Mouse (Mus musculus) gastrocnemius, adult 2 months (tissue): ENCODE data around the gene Fer1l5. TPM values are rescaled to one million over a fixed set of nuclear protein-coding genes. Genes with fewer than 3 reads are reported as not detected.

ENCODE experiments used
- DNase-seq: peaks from one replicate; pipeline ENCODE4 v3.0.0; 2022
- H3K27ac ChIP-seq: fragments of 200-600 bp; 2 replicates; pipeline ENCODE4 v1.8.1; 2022; ENCODE audit warnings: mild to moderate bottlenecking
- H3K4me3 ChIP-seq: fragments of 200-600 bp; 2 replicates; pipeline ENCODE4 v1.8.1; 2022; ENCODE audit warnings: mild to moderate bottlenecking, moderate library complexity
- CTCF ChIP-seq: fragments of 200-600 bp; IDR thresholded peaks from 2 replicates; pipeline ENCODE4 v1.8.1; 2022; ENCODE audit warnings: antibody characterized with exemption, mild to moderate bottlenecking, moderate library complexity
- intact Hi-C: fragments of 180-260 bp; cut with DNase I; formaldehyde crosslinking; loops from one replicate; pipeline ENCODE4 v1.15.1; 2025
- total RNA-seq, 2 experiments: library from RNA; stranded (reverse); gene quantifications; 2 replicates each; pipeline ENCODE4 v1.2.3; 2021

Gene Fer1l5
- total RNA-seq, 2 experiments from 2014 or later: not detected

DNA sequence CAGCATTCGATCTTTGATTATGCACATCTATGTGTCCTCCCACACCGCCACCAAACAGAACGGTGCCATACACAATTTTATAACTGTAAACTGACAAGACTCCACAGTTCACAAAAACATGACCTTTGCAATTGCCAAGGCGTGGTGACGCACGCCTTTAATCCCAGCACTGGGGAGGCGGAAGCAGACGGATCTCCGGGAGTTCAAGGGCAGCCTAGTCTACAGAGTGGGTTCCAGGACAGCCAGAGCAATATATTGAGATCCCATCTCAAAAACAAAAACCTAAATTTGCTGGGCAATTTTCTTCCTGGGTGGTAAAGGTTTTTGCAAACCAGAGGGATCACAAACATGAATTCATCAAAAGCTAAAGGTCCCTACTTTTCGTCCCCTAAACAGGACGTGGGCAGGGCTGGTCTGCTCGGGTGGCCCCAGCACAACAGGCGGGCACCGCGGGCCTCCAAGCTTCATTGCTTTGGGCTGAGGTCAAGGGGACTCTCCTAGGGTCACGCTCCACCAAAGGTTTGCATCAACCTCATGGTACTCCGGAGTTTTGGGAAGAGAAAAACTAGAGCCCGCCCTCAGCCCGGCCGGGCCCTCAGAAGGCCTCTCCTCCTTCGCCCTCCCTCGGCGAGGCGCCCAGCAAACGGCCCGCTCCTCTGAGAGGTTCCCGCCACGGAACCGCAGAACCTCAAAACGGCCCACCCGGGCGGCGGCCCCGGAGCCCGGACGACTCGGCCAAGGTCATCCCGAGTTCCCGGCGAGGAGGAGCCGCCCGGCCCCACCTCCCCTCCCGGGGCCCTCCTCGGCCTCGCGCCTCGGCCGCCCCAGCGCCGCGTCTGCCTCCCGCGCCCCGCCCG lies 3.8 kb upstream of the Fer1l5 start:
- TF ChIP-seq CTCF: no peak
- Histone ChIP-seq H3K4me3 (peak overlapping the region; percentile 95), H3K27ac (peak overlapping the region; percentile 95)
- intact Hi-C loops: loop anchor here (5.0 kb wide), 1 partner anchor 129 kb away; no protein-coding TSS in a partner anchor
- DNase-seq: peak; percentile 88

DNA sequence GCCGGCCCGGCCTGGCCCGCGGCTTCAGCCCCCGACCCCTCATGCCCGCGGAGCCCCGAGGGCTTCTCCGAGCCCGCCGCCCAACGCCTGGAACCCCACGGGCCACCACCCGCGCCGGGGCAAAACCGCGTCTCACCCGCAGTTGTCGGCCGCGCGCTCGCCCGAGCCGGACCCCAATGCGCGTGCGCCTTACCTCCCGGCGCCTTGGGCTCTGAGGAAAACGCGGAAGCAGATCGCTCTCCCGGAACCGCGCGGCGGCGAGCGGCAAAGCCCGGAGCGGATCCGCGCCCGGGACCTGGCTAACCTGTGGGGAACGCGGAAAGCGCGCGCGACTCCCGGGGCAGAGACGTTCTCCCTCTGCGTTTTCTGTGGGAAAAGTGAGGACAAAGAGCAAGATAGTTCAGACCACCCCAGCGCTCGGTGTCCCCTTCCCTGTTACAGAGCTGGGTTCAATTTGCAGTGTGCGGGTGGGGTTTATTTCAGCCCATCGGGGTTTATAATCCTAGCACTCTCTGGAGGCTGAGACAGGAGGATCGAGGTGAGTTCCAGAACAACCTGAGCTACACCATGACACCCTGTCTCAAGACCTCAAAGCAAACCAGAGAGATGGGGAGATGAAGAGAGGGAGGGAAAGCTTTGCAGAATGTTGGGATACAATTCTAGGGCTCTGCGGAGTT lies 3.0 kb upstream of the Fer1l5 start, which contains the start of gene Kansl3:
Gene Kansl3 (minus strand): TSS at position 213 of the 677 bp plus-strand sequence.
- peak; percentile 95 for DNase-seq
- Histone ChIP-seq H3K27ac (peak within 1 kb of the TSS; percentile 95), H3K4me3 (peak within 1 kb of the TSS; percentile 95)
- intact Hi-C loops: loop anchor here (1.0 to 5.0 kb wide), 2 partner anchors 102 to 128 kb away; partner anchors contain the start of gene Cnnm4
- no peak for TF ChIP-seq CTCF

DNA sequence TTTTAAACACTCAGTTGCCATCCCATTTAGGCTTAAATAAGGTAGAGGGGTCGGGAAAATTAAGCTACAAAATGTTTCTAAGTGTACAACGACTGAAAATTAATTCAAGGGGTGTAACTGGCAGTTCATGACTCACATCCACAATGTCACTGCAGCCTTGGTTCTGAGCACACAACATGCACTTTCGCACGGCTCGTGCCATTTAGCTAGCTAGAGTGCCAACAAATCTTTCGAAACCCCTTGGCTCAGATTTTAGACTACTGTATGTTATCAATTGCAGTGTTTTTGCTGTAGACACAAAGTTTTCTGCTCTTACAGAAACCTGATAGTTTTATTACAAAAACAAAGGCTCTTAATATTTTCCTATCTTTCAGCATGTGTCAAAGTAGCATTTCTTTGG lies 1.2 kb upstream of the Fer1l5 start:
- no peak overlapping the region for H3K27ac ChIP-seq
- TF ChIP-seq CTCF: no peak
- intact Hi-C loops: no loop called here
- DNase-seq: no peak
- no peak overlapping the region for H3K4me3 ChIP-seq

DNA sequence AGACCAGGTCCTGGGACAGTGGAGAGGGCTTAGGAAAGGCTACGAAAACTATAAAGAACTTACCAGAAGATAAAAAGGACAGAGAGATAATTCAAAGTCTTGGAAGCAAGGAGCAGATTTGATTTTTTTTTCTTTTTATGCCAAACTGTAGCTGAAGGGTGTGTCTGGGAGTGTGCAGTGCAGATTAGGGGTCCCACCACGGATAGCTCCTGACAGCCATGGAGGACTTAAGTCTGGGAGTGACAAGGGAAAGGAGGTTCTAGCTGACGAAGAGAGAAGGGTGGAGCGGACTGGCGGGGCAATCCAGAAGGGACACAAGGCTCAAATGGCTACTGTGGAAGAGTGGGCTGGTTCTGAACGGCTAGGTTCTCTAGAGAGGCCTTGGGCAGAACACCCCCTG lies 6.8 kb downstream of the Fer1l5 start:
- Histone ChIP-seq H3K4me3 (no peak overlapping the region), H3K27ac (no peak overlapping the region)
- TF ChIP-seq CTCF: no peak
- intact Hi-C loops: no loop called here
- no peak for DNase-seq

DNA sequence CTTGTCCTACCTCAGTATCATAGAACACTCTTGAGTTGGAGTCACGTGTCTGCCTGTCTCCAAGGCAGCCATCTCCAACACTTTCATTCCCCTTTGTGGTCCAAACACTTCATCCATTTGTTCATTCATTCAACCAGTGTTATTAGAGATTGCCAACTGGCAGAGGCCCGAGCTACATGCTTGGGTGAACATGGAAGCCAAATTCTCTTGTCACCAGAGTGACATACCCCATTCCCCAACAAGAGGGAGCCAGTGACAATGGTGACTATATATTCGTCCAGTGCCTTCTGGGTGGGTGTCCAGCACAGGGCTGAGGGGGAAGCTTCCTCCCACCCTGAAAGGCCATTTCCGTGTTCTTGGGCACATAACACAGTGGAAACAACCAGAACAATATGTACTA lies 7.5 kb downstream of the Fer1l5 start:
- TF ChIP-seq CTCF: no peak
- DNase-seq: no peak
- intact Hi-C loops: no loop called here
- H3K4me3 ChIP-seq: no peak overlapping the region
- H3K27ac ChIP-seq: no peak overlapping the region

DNA sequence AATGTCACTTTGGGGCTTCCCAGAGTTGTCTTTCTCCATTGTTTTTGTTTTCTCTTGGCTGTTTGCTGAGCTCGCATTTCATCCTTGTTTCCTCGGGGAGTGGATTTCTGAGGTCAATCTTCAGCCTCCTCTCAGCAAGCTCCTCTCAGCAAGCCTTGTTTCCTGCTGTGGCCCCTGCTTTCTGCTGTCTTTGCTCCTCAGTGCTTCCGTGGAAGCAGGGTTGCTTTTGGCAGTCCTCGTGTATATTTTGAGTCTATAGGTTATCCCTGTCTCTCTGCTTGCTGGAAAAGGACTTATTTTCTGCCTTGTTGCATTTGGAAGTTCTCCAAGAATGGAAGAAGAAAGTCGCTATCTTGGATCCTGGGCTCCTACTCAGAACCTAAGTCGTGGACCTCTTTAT lies 24.9 kb downstream of the Fer1l5 start:
- Histone ChIP-seq H3K4me3 (no peak overlapping the region), H3K27ac (no peak overlapping the region)
- no peak for TF ChIP-seq CTCF
- no peak for DNase-seq
- intact Hi-C loops: no loop called here

DNA sequence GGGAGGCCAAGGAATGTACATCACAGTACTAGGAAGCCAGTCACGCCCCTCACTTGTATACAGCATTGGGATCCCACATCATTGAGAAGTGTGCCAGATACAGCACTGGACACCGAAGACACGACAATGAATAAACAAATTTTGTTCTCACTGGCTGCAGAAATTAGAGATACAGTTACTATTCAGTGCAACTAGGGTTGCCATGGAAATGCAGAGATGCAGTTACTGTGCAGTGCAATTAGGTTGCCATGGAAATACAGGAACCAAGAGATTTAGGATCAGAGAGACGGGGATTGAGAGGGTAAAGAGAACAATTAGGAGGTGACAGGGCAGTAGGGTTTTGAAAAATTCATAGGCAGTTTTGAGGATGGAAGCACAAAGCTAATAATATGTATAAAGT lies 29.4 kb downstream of the Fer1l5 start:
- intact Hi-C loops: no loop called here
- Histone ChIP-seq H3K4me3 (no peak overlapping the region), H3K27ac (no peak overlapping the region)
- TF ChIP-seq CTCF: no peak
- no peak for DNase-seq

DNA sequence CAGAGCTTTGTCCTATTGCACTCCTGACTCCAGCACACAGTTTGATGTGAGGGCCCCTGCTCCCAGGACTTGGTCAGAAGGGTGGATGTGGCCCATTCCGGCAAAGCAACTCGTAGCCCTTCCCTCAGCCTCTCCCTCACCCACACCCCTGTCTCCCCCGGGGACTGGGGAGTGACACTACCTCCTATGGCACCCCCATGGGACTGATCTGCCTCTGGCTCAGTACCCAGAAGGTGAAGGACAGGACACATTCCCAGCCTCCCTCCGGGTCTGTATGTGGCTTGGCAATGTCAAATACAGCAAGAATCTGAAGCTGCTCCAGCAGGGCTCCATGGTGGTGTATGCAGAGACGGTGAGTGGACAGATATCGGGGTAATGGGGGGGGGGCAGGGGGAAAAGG lies 32.4 kb downstream of the Fer1l5 start:
- DNase-seq: no peak
- H3K4me3 ChIP-seq: no peak overlapping the region
- intact Hi-C loops: no loop called here
- no peak overlapping the region for H3K27ac ChIP-seq
- TF ChIP-seq CTCF: no peak

DNA sequence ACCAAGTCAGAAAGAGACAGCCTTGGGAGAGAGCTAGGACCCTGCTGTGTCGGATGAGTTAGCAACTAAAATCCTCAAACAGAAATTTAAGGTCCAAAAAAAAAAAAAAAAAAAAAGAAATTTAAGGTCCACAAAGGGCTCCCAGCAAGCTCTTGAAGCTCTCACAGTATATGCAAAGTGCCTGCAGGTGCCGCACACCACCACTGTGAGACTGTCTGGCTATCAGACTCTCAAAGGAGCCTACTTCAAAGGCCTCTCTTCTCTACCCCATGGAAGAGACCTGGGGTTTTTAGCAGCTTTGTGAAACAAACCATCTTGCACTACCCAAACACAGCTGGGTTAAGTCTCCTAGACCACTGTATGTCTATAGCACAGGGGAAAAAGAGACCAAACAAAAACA lies 57.4 kb downstream of the Fer1l5 start:
- no peak for DNase-seq
- intact Hi-C loops: no loop called here
- no peak for TF ChIP-seq CTCF
- H3K4me3 ChIP-seq: no peak overlapping the region
- no peak overlapping the region for H3K27ac ChIP-seq

DNA sequence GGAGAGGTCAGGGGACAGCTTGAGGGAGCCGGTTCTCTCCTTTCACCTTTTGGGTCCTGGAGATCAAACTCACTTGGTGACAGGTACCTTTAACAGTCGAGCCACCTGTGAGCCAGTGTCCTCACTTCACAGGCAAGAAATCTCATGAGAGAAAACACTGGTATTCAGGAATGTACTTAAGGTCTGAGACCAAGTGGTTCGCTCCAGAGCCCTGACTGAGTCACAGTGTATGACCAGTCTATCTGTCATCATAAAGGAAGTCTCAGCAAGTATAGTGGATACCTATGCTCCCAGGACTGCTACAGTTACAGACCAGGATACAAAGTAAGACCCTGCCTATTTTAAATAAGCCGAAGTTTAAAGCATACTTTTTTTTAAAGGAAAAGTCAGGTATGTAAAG lies 60.9 kb downstream of the Fer1l5 start:
- Histone ChIP-seq H3K27ac (no peak overlapping the region), H3K4me3 (no peak overlapping the region)
- TF ChIP-seq CTCF: no peak
- intact Hi-C loops: no loop called here
- DNase-seq: no peak

DNA sequence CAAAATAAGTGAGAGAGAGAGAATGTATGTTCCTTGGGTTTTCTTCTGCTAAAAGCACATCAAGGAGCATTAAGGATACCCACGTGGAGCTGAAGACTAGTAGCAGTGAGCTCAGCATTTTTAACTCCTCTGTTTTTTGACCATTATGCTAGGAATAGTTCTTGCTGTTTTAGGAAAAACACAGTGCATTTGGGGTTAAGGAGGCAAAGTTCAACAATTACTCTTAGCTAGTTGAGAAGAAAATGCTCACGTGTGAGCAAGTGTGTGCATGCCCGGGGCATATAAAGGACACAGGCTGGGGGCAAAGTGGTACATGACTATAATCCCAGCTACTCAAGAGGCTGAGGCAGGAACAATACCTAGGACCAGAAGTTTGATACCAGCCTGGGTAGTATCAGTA lies 61.5 kb downstream of the Fer1l5 start:
- H3K4me3 ChIP-seq: no peak overlapping the region
- H3K27ac ChIP-seq: no peak overlapping the region
- no peak for TF ChIP-seq CTCF
- intact Hi-C loops: no loop called here
- DNase-seq: no peak

DNA sequence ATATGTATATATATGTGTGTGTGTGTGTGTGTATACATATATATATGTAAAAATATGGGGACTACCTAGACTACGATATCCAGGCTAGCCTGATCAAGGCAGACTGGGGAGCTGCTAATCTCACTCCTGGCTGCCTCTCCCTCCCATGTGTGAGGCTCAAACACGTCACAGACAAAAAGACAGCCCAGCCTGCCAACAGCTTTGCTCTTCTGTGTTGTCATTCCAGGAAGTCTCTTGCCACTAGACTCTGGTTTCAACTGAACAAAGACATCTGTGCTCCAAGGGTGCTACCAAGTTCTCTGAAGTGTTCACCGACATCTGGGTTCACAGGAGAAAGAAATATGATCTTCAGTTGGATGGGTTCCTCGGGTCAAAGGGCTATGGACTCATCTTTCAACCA lies 63.0 kb downstream of the Fer1l5 start:
- DNase-seq: no peak
- no peak overlapping the region for H3K27ac ChIP-seq
- intact Hi-C loops: no loop called here
- no peak overlapping the region for H3K4me3 ChIP-seq
- TF ChIP-seq CTCF: no peak

DNA sequence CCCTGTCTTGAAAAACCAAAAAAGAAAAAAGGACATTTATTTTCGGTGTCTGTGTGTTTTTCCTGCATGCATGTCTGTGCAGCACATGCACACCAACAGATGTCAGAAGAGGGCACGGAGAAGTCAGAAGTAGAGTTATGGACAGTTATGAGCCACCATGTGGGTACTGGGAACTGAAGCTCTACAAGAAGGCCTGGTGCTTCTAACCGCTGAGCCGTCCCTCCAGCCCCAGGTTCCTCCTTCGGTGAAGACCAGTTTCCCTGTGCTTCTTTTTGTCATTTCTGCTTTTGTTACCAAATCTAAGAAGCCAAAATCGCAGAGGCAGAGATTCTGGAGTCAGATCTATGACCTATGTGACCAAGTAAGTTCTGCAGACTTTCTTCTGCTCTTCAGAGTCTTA lies 64.4 kb downstream of the Fer1l5 start:
- no peak for TF ChIP-seq CTCF
- DNase-seq: no peak
- Histone ChIP-seq H3K27ac (no peak overlapping the region), H3K4me3 (no peak overlapping the region)
- intact Hi-C loops: no loop called here

DNA sequence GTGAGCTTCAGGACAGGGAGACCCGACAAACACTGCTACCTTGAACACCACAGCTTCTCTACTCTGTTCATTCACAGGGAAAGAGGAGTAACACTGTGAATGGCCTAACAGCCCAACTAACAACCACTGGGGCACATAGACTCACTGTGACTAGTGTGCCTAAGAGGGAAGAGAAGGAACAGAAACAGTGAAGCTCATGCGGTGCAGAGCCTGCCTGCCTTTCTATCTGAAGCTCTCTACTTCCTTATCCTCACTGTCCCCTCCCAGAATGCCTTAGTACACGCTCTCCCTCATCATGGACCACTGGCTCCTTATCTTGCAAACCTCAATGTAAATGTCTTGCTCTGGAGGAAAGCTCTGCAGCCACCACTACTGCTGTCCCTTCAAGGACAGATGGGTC lies 65.1 kb downstream of the Fer1l5 start:
- Histone ChIP-seq H3K27ac (no peak overlapping the region), H3K4me3 (no peak overlapping the region)
- DNase-seq: no peak
- no peak for TF ChIP-seq CTCF
- intact Hi-C loops: no loop called here
